Mouse (Mus musculus) MEL (cell line): Measurements from ENCODE around the gene Mecom.

Source experiments
- CHD2 ChIP-seq: IDR thresholded peaks from 2 replicates; pipeline ENCODE4 v1.6.1; 2011; ENCODE audit warnings: low read length, improper control_type of control experiment
- KAT2A ChIP-seq: conservative IDR thresholded peaks from 2 replicates; pipeline ENCODE4 v1.6.1; 2012; ENCODE audit warnings: low read depth, low read length, improper control_type of control experiment, inconsistent platforms
- POLR2A ChIP-seq, 2 experiments: IDR thresholded peaks; 2 replicates each; pipeline ENCODE4 v1.6.1; 2011 to 2012; ENCODE audit warnings: low read length in 2 of 2, mild to moderate bottlenecking in 2 of 2, control low read depth in 1 of 2, improper control_type of control experiment in 1 of 2, low read depth in 1 of 2, moderate library complexity in 1 of 2; ENCODE audit not compliant: control insufficient read depth in 1 of 2, insufficient read depth in 1 of 2, poor library complexity in 1 of 2
- ZKSCAN1 ChIP-seq: IDR thresholded peaks from 2 replicates; pipeline ENCODE4 v1.6.1; 2012; ENCODE audit warnings: low read depth, mild to moderate bottlenecking, inconsistent platforms, low read length, improper control_type of control experiment, moderate library complexity

DNA sequence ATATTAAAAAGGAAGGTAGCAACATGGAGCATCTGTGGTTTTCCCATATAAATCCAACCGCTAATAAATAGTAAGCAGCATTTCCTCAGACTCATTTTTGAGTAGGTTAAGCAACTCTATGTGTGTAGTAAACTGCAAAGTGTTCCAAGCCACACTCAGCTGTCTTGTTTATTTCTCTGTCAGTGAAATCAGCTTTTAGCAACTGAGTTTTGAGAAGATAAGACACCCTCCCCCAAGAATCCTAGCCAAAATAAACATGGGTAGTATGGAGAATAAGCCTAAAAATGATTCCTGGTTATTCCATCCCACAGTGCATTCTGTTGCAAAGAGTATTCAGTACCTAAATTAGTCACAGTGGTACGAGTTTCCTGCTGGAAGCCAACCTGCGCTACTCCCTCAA is 450.1 kb downstream of the Mecom start:
- TF ChIP-seq KAT2A (no peak), ZKSCAN1 (no peak), POLR2A (IDR thresholded peaks at IDR 0.05; ENCODE audit: control insufficient read depth in 1 of 2, insufficient read depth in 1 of 2, low read depth in 1 of 2, low read length in 2 of 2, poor library complexity in 1 of 2) (no peak), CHD2 (no peak)
